Mouse (Mus musculus) erythroblast, embryonic 14.5 days (primary cell): Measurements from ENCODE around the gene Mthfr. TPM values are rescaled to one million over a fixed set of nuclear protein-coding genes. Genes with fewer than 3 reads are reported as not detected.

ENCODE experiments used
- H3K27me3 ChIP-seq: 2 replicates; pipeline ENCODE4 v1.6.1; 2012; ENCODE audit warnings: inconsistent platforms; ENCODE audit not compliant: control insufficient read depth
- H3K36me3 ChIP-seq: 2 replicates; pipeline ENCODE4 v1.6.1; 2012; ENCODE audit warnings: mild to moderate bottlenecking, inconsistent platforms; ENCODE audit not compliant: control insufficient read depth
- H3K4me1 ChIP-seq: 2 replicates; pipeline ENCODE4 v1.6.1; 2012; ENCODE audit warnings: inconsistent platforms; ENCODE audit not compliant: control insufficient read depth
- H3K4me3 ChIP-seq: replicated peaks from 2 replicates; pipeline ENCODE3; 2012; ENCODE audit warnings: moderate library complexity, mild to moderate bottlenecking, inconsistent platforms
- H3K9me3 ChIP-seq: 2 replicates; pipeline ENCODE4 v1.6.1; 2012; ENCODE audit warnings: low read length, inconsistent platforms, mixed read lengths; ENCODE audit not compliant: control insufficient read depth
- GATA1 ChIP-seq: IDR thresholded peaks from 2 replicates; pipeline ENCODE4 v1.6.1; 2012; ENCODE audit warnings: low read length, inconsistent platforms, mixed read lengths
- TAL1 ChIP-seq: IDR thresholded peaks from 3 replicates; pipeline ENCODE4 v1.6.1; 2012; ENCODE audit warnings: low read length, inconsistent platforms, mixed read lengths
- polyA plus RNA-seq: library from polyadenylated mRNA; stranded (reverse); fragments of >175 nt; gene quantifications from 2 replicates; pipeline ENCODE4 v1.2.3, GENCODE M21; 2012

Mthfr gene
- polyA plus RNA-seq, 1 experiment: 2.8 TPM

- no peak overlapping the region for H3K4me3 ChIP-seq
- no peaks in the 10 kb centered on the region for H3K27me3 ChIP-seq
- no peaks in the 10 kb centered on the region for H3K4me1 ChIP-seq
- H3K9me3 ChIP-seq: no peaks in the 10 kb centered on the region
- H3K36me3 ChIP-seq: peaks cover 90% of the 10 kb centered on the region
- TF ChIP-seq TAL1 (no peak), GATA1 (no peak)
Measured at GRCm38 (mm10) chr4:148011332-148011731, 27.5 kb upstream of the Mthfr start.

GRCm38 (mm10) chr4:148012216-148012615, 26.7 kb upstream of the Mthfr start:
- no peak for TF ChIP-seq TAL1
- no peak for TF ChIP-seq GATA1
- Histone ChIP-seq H3K9me3 (no peaks in the 10 kb centered on the region), H3K4me1 (no peaks in the 10 kb centered on the region), H3K36me3 (peaks cover 90% of the 10 kb centered on the region), H3K27me3 (no peaks in the 10 kb centered on the region), H3K4me3 (no peak overlapping the region)

GRCm38 (mm10) chr4:148015418-148015817, 23.5 kb upstream of the Mthfr start:
- Histone ChIP-seq H3K4me1 (no peaks in the 10 kb centered on the region), H3K9me3 (no peaks in the 10 kb centered on the region), H3K4me3 (no peak overlapping the region), H3K27me3 (no peaks in the 10 kb centered on the region), H3K36me3 (peaks cover 84% of the 10 kb centered on the region)
- TF ChIP-seq TAL1: no peak
- no peak for TF ChIP-seq GATA1

- TF ChIP-seq GATA1: no peak
- Histone ChIP-seq H3K9me3 (no peaks in the 10 kb centered on the region), H3K36me3 (peaks cover 78% of the 10 kb centered on the region), H3K4me3 (no peak overlapping the region), H3K4me1 (no peaks in the 10 kb centered on the region), H3K27me3 (no peaks in the 10 kb centered on the region)
Measured at GRCm38 (mm10) chr4:148016981-148017380, 21.9 kb upstream of the Mthfr start.

- Histone ChIP-seq H3K27me3 (no peaks in the 10 kb centered on the region), H3K4me1 (no peaks in the 10 kb centered on the region), H3K9me3 (no peaks in the 10 kb centered on the region), H3K4me3 (no peak overlapping the region), H3K36me3 (peaks cover 73% of the 10 kb centered on the region)
- TF ChIP-seq TAL1: no peak
- no peak for TF ChIP-seq GATA1
Measured at GRCm38 (mm10) chr4:148018410-148018809, 20.5 kb upstream of the Mthfr start.

GRCm38 (mm10) chr4:148024003-148024402, 14.9 kb upstream of the Mthfr start:
- H3K36me3 ChIP-seq: peaks cover 62% of the 10 kb centered on the region
- TF ChIP-seq GATA1 (no peak), TAL1 (no peak)
- no peak overlapping the region for H3K4me3 ChIP-seq
- H3K4me1 ChIP-seq: no peaks in the 10 kb centered on the region
- H3K27me3 ChIP-seq: no peaks in the 10 kb centered on the region
- no peaks in the 10 kb centered on the region for H3K9me3 ChIP-seq

GRCm38 (mm10) chr4:148029297-148029696, 9.6 kb upstream of the Mthfr start:
- Histone ChIP-seq H3K27me3 (no peaks in the 10 kb centered on the region), H3K4me1 (no peaks in the 10 kb centered on the region), H3K36me3 (peaks cover 35% of the 10 kb centered on the region), H3K9me3 (no peaks in the 10 kb centered on the region), H3K4me3 (no peak overlapping the region)
- TF ChIP-seq TAL1 (no peak), GATA1 (no peak)

GRCm38 (mm10) chr4:148030506-148030905, 8.4 kb upstream of the Mthfr start:
- TF ChIP-seq TAL1 (no peak), GATA1 (no peak)
- H3K4me1 ChIP-seq: no peaks in the 10 kb centered on the region
- H3K4me3 ChIP-seq: no peak overlapping the region
- H3K36me3 ChIP-seq: peaks cover 24% of the 10 kb centered on the region
- no peaks in the 10 kb centered on the region for H3K27me3 ChIP-seq
- H3K9me3 ChIP-seq: no peaks in the 10 kb centered on the region

- TF ChIP-seq TAL1 (no peak), GATA1 (no peak)
- no peaks in the 10 kb centered on the region for H3K9me3 ChIP-seq
- H3K4me1 ChIP-seq: peaks cover 13% of the 10 kb centered on the region
- no peaks in the 10 kb centered on the region for H3K27me3 ChIP-seq
- H3K36me3 ChIP-seq: peaks cover 9% of the 10 kb centered on the region
- no peak overlapping the region for H3K4me3 ChIP-seq
Measured at GRCm38 (mm10) chr4:148033858-148034410, 4.9 kb upstream of the Mthfr start.

GRCm38 (mm10) chr4:148035440-148035839, 3.4 kb upstream of the Mthfr start:
- TF ChIP-seq GATA1 (no peak), TAL1 (no peak)
- Histone ChIP-seq H3K36me3 (peaks cover 2% of the 10 kb centered on the region), H3K4me1 (peaks cover 28% of the 10 kb centered on the region), H3K4me3 (no peak overlapping the region), H3K27me3 (no peaks in the 10 kb centered on the region), H3K9me3 (no peaks in the 10 kb centered on the region)
